ENCODE assay signal across 12 mouse cellular contexts in genomic region chr10:52217564-52217934, GRCm38 (mm10). TPM values are rescaled to one million over a fixed set of nuclear protein-coding genes. Genes with fewer than 3 reads are reported as not detected.
DNase-seq lines count a peak whose midpoint lies in the region; ATAC-seq and TF ChIP-seq lines count a peak whose summit lies in the region.
"Had no signal": no experiment of that assay in that cellular context is flagged by ENCODE, and none has a peak within 500 bp of the region (broad histone marks: within the 10 kb centered on the region; RNA-seq: fewer than 3 reads in every experiment).

No protein-coding gene starts in this region.

- peak; percentile 92 for ATAC-seq in frontal cortex, adult (ENCODE audit: low TSS enrichment)
- ATAC-seq in lung, embryonic 15.5 days (ENCODE audit: borderline replicate concordance, extremely low read depth, low FRiP score, low TSS enrichment), result 0 out of 2 replicates have a peak, but pooled peaks have one; percentile 40
- 0 out of 2 replicates have a peak, but pooled peaks have one; percentile 61 for ATAC-seq in hindbrain, embryonic 15.5 days (ENCODE audit: low FRiP score, low read depth)
- ATAC-seq in midbrain, postnatal 0 days (ENCODE audit: low FRiP score), result 0 out of 2 replicates have a peak, but pooled peaks have one; percentile 52

- peak; percentile 54 for TF ChIP-seq CTCF in midbrain, postnatal 0 days (IDR thresholded peaks at IDR 0.05)

- peak overlapping the region; percentile 41; the same call in 1 of the 2 replicates for H3K27ac ChIP-seq in lung, embryonic 15.5 days
- H3K27ac ChIP-seq in hindbrain, embryonic 15.5 days (replicated peaks), result no peak overlapping the region
- H3K27ac ChIP-seq in midbrain, postnatal 0 days (ENCODE audit: low read depth, low read length), result no peak overlapping the region
- H3K27ac ChIP-seq: embryonic facial prominence, embryonic 15.5 days; macrophage had no signal

- peaks cover 10% of the 10 kb centered on the region; the same call in 1 of the 2 replicates for H3K4me1 ChIP-seq in lung, embryonic 15.5 days
- no peaks in the 10 kb centered on the region for H3K4me1 ChIP-seq in hindbrain, embryonic 15.5 days (replicated peaks)
- no peaks in the 10 kb centered on the region for H3K4me1 ChIP-seq in midbrain, postnatal 0 days (ENCODE audit: insufficient read depth, low read length)
- H3K4me1 ChIP-seq: embryonic facial prominence, embryonic 15.5 days had no signal

- no peak overlapping the region for H3K4me2 ChIP-seq in lung, embryonic 15.5 days
- H3K4me2 ChIP-seq in hindbrain, embryonic 15.5 days, result no peak overlapping the region
- no peak overlapping the region for H3K4me2 ChIP-seq in midbrain, postnatal 0 days (ENCODE audit: low read depth, low read length, poor library complexity, severe bottlenecking)
- H3K4me2 ChIP-seq: embryonic facial prominence, embryonic 15.5 days had no signal

- DNase-seq in frontal cortex, postnatal 14 days (ENCODE audit: low spot score in 2 of 2), result no peak
- DNase-seq in lung, postnatal 14 days, result no peak
- peak; percentile 19 for DNase-seq in midbrain, postnatal 0 days (ENCODE audit: low spot score)
- no peak for DNase-seq in c-Kit-positive CD71-positive TER-119-positive erythroid progenitor cells, embryonic 14.5 days (ENCODE audit: low spot score)
- DNase-seq in heart, adult 11 months, result no peak

- no peaks in the 10 kb centered on the region for H3K9me3 ChIP-seq in lung, embryonic 15.5 days
- H3K9me3 ChIP-seq in hindbrain, embryonic 15.5 days, result no peaks in the 10 kb centered on the region
- H3K9me3 ChIP-seq in midbrain, postnatal 0 days (ENCODE audit: low read length), result no peaks in the 10 kb centered on the region
- H3K9me3 ChIP-seq: embryonic facial prominence, embryonic 15.5 days had no signal

- H3K36me3 ChIP-seq in lung, embryonic 15.5 days, result no peaks in the 10 kb centered on the region
- no peaks in the 10 kb centered on the region for H3K36me3 ChIP-seq in hindbrain, embryonic 15.5 days
- H3K36me3 ChIP-seq in midbrain, postnatal 0 days (ENCODE audit: insufficient read depth, low read length), result no peaks in the 10 kb centered on the region
- H3K36me3 ChIP-seq: embryonic facial prominence, embryonic 15.5 days had no signal

- 39% methylated on average over 7 of the region's 7 CpGs for WGBS in lung, embryonic 15.5 days
- 55% methylated on average over 7 of the region's 7 CpGs for WGBS in hindbrain, embryonic 15.5 days
- 41% methylated on average over 7 of the region's 7 CpGs for WGBS in midbrain, postnatal 0 days

- H3K9ac ChIP-seq in lung, embryonic 15.5 days, result no peak overlapping the region
- no peak overlapping the region for H3K9ac ChIP-seq in hindbrain, embryonic 15.5 days
- H3K9ac ChIP-seq in midbrain, postnatal 0 days (replicated peaks; ENCODE audit: low read length, poor library complexity, severe bottlenecking), result no peak overlapping the region
- H3K9ac ChIP-seq: embryonic facial prominence, embryonic 15.5 days had no signal

- H3K27me3 ChIP-seq in lung, embryonic 15.5 days, result no peaks in the 10 kb centered on the region
- H3K27me3 ChIP-seq in hindbrain, embryonic 15.5 days, result no peaks in the 10 kb centered on the region
- H3K27me3 ChIP-seq in midbrain, postnatal 0 days (ENCODE audit: insufficient read depth, low read length), result no peaks in the 10 kb centered on the region
- H3K27me3 ChIP-seq: embryonic facial prominence, embryonic 15.5 days had no signal

- no peak overlapping the region for H3K4me3 ChIP-seq in lung, embryonic 15.5 days
- no peak overlapping the region for H3K4me3 ChIP-seq in hindbrain, embryonic 15.5 days
- no peak overlapping the region for H3K4me3 ChIP-seq in midbrain, postnatal 0 days (ENCODE audit: low read depth, low read length)
- H3K4me3 ChIP-seq: embryonic facial prominence, embryonic 15.5 days had no signal

RNA-seq across cellular contexts. Expression of gene Dcbld1, which starts 15.9 kb away (rescaled TPM):
- polyA plus RNA-seq in lung, embryonic 15.5 days (2015; fragmentation: Nextera tagmentation; extraction: Ambion mirVana), result 28.1 and 29.2 TPM in 2 replicates
- 20.0 and 22.2 TPM in 2 replicates for polyA plus RNA-seq in hindbrain, embryonic 15.5 days (2015; fragmentation: Nextera tagmentation; extraction: Ambion mirVana)
- 11.8 and 12.6 TPM in 2 replicates for total RNA-seq in midbrain, postnatal 0 days (2014; rRNA removed)
- polyA plus RNA-seq in midbrain, postnatal 0 days (2015; fragmentation: Nextera tagmentation; extraction: Ambion mirVana), result 19.3 and 20.5 TPM in 2 replicates
- polyA plus RNA-seq: CD4-positive, CD25-positive, alpha-beta regulatory T cell, adult 4 months had no signal

RNA-seq across cellular contexts. Expression of gene Ros1, which starts 22.5 kb away (rescaled TPM):
- 0.07 and 0.08 TPM in 2 replicates for polyA plus RNA-seq in lung, embryonic 15.5 days (2015; fragmentation: Nextera tagmentation; extraction: Ambion mirVana)
- not detected in 2 replicates for polyA plus RNA-seq in hindbrain, embryonic 15.5 days (2015; fragmentation: Nextera tagmentation; extraction: Ambion mirVana)
- not detected in 2 replicates for total RNA-seq in midbrain, postnatal 0 days (2014; rRNA removed)
- not detected in 2 replicates for polyA plus RNA-seq in midbrain, postnatal 0 days (2015; fragmentation: Nextera tagmentation; extraction: Ambion mirVana)
- polyA plus RNA-seq: CD4-positive, CD25-positive, alpha-beta regulatory T cell, adult 4 months; embryonic facial prominence, embryonic 15.5 days; large intestine, adult 2 months; macrophage had no signal

Comparison
In these comparisons a context has a peak if more than half of its experiments do, and no peak if none do; other contexts are left out.
1. ATAC-seq: peak in every context shown above with its lines; median percentile 92 in frontal cortex, adult; 61 in hindbrain, embryonic 15.5 days; 52 in midbrain, postnatal 0 days; 40 in lung, embryonic 15.5 days.